Mouse (Mus musculus) liver, embryonic 16.5 days (tissue): Measurements from ENCODE around the gene Adamts10. TPM values are rescaled to one million over a fixed set of nuclear protein-coding genes. Genes with fewer than 3 reads are reported as not detected.

Experiments used
- polyA plus RNA-seq: library from polyadenylated mRNA; unstranded; fragments of >200 nt; fragmentation: Nextera tagmentation; extraction: Ambion mirVana; gene quantifications from 2 replicates; pipeline ENCODE4 v1.2.1, GENCODE M21; 2015

Gene Adamts10
- polyA plus RNA-seq, 1 experiment from 2014 or later = 6.6 TPM

Other genes with a start within 250 kb of the Adamts10 start
- 2.6 and 3.3 TPM in 2 replicates for gene Zfp955b, start 234.7 kb upstream of the Adamts10 start, polyA plus RNA-seq
- gene Zfp81, start 165.3 kb upstream of the Adamts10 start, polyA plus RNA-seq = 2.1 and 2.3 TPM in 2 replicates
- 6.0 and 6.8 TPM in 2 replicates for gene Zfp101, start 129.6 kb upstream of the Adamts10 start, polyA plus RNA-seq
- not detected in 2 replicates for gene Actl9, start 91.3 kb upstream of the Adamts10 start, polyA plus RNA-seq
- 11.2 and 12.7 TPM in 2 replicates for gene Myo1f, start 31.5 kb downstream of the Adamts10 start, polyA plus RNA-seq
- gene Zfp414, start 104.9 kb downstream of the Adamts10 start, polyA plus RNA-seq = 14.4 and 17.9 TPM in 2 replicates
- gene Pram1, start 113.9 kb downstream of the Adamts10 start, polyA plus RNA-seq = 4.0 and 5.6 TPM in 2 replicates
- 121 and 124 TPM in 2 replicates for gene Hnrnpm, start 162.7 kb downstream of the Adamts10 start, polyA plus RNA-seq
- gene March2, start 194.5 kb downstream of the Adamts10 start, polyA plus RNA-seq = 256 and 281 TPM in 2 replicates
- gene Rab11b, start 236.3 kb downstream of the Adamts10 start, polyA plus RNA-seq = 107 and 115 TPM in 2 replicates